Mouse (Mus musculus) cerebellum, postnatal 25 days (tissue): ENCODE measurements at regions not wholly inside any gene's neighbourhood (a gene's known extent, or its start where the extent isn't known, plus 50 kb on each side); places are given as distances from the start of the nearest gene placed in this dataset.
"Not testable (repeated sequence)": the region's sequence is repeated elsewhere in the genome, so short reads cannot be mapped to it uniquely, and the experiment has no call there.

Experiments
- DNase-seq, 2 experiments: peaks; one replicate each; pipeline ENCODE4 v3.0.0; 2021; ENCODE audit warnings: mixed read lengths in 2 of 2

DNA sequence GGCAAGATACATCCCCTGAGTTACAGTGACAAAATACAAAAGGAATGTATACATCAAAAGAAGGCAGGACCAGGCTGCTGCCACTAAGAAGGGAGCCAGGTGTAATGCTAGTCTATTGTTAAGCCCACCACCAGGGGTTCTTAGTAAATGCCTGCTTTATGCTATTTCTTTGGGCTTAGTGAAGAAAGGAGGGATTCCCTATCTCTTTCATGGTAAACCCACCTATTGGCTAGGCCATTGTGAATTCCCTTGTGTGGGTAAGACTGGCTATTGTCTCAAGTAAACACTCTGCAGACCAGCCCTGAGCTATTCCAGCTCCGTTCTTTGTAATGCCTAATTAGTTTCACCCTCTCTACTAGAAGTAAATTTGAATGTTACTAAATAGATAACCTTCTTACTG, 716.6 kb upstream of the 1700015G11Rik start:
- DNase-seq = not testable (repeated sequence)

DNA sequence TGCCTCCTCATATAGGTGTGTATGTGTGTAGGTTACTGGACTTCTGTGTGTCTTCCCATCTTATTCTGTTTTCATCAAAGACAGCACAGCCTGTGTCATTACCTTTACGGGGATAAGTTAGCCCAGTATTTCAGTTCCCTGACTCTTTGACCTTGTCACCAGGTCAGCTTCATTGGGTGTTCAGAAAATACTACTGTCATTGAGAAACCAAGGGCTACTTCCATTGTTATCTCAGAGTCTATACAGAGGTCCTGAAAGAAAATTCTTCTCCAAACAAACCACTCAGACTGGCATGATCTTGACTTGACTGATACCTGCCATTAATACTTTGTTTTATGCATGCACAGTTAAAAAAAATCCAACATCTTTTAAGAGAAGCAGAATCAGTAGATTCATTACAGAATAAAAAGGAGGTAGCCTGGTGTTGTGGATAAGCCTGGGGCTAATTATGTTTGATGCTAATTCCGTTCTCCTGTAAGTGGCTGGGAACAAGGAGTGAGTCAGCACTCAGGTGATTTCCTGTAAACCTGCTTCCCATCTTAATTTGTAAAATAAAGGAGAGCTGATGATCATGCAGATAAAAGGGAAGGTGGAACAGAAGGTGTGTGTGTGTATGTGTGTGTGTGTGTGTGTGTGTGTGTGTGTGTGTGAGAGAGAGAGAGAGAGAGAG, 710.8 kb upstream of the 1700015G11Rik start:
- DNase-seq = no peak

DNA sequence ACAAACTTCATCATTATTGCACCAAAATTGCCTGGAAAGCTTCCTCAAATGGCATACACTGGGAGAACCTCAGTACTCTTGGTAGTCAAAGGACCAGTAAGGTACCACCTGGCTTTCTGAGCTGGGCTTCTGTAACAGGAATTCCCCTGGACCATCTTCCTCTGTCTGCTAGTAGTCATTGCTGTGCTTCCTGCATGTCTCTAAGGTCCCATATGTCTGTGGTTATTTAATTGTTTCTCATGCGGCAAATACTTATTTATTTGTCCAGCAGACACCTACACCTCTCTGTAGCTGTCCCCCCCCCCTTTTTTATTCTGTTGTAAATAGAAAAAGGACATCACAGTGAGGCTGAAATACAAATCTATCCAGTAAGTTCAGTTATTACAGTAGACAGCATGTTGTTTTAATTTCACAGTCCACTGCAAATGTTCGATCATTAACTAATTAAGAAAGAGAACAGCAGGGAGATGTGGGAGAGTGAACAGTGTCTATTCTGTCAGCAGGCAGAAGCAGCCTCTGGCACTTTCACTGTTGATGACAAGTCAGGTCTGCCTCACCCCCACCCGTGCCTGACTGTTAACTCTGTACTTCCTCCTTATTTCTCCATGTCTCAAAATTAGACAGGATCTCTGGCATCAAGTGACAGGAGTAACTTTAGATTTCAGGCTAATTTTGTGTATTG, 687.1 kb upstream of the 1700015G11Rik start:
- DNase-seq = peak in 1 of 2 experiments; percentile 5

DNA sequence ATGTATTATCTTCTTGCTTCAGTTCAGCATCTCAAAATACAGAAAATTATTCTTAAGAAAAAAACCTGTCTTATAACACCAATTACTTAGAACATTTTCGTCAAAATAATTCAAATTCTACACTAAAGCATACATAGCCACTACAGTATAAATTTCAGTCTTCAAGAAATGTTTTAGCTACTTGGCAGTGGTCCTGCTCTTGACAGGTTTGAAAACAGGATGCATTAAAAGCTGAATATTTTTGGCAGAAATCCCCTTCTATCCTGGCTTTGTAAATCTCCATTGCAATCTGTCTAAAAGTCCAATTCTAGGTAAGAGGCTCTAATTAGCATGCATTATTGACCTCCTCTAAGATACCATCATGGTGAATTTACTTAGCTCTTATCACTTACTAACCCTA, 652.8 kb upstream of the 1700015G11Rik start:
- no peak for DNase-seq
